Mouse (Mus musculus): ENCODE data around the gene Cpsf4l.

The Cpsf4l gene

GRCm38 (mm10) chr11:113698013-113698545 is 11.7 kb downstream of the Cpsf4l start:
- DNase-seq = no peak

GRCm38 (mm10) chr11:113697571-113697970 is 12.2 kb downstream of the Cpsf4l start:
- no peak for DNase-seq

- DNase-seq = no peak
These were observed 18.0 kb downstream of the Cpsf4l start for GRCm38 (mm10) chr11:113691851-113692250.

GRCm38 (mm10) chr11:113691318-113691717 is 18.5 kb downstream of the Cpsf4l start:
- DNase-seq = no peak

- no peak for DNase-seq
These were observed 19.3 kb downstream of the Cpsf4l start for GRCm38 (mm10) chr11:113690506-113690905.

- no peak for DNase-seq
These were observed 22.8 kb downstream of the Cpsf4l start for GRCm38 (mm10) chr11:113687031-113687430.

- DNase-seq = no peak
These were observed 24.9 kb downstream of the Cpsf4l start for GRCm38 (mm10) chr11:113684707-113685426.

- peak; percentile 94 for DNase-seq
These were observed 25.7 kb downstream of the Cpsf4l start, which contains the start of the genes Fam104a and D11Wsu47e for GRCm38 (mm10) chr11:113683957-113684706. Gene Fam104a (minus strand): TSS chr11:113684155. Gene D11Wsu47e (plus strand): TSS chr11:113684412.

- no peak for DNase-seq
These were observed 26.2 kb downstream of the Cpsf4l start for GRCm38 (mm10) chr11:113683627-113683956.

GRCm38 (mm10) chr11:113682897-113683626 is 26.8 kb downstream of the Cpsf4l start:
- DNase-seq = peak; percentile 74

- no peak for DNase-seq
These were observed 27.8 kb downstream of the Cpsf4l start for GRCm38 (mm10) chr11:113681979-113682378.

GRCm38 (mm10) chr11:113680954-113681353 is 28.9 kb downstream of the Cpsf4l start:
- DNase-seq = no peak

- DNase-seq = no peak
These were observed 31.4 kb downstream of the Cpsf4l start for GRCm38 (mm10) chr11:113678373-113678772.

- no peak for DNase-seq
These were observed 32.4 kb downstream of the Cpsf4l start for GRCm38 (mm10) chr11:113677378-113677777.

GRCm38 (mm10) chr11:113676847-113677246 is 33.0 kb downstream of the Cpsf4l start:
- DNase-seq = no peak

- DNase-seq = no peak
These were observed 35.2 kb downstream of the Cpsf4l start for GRCm38 (mm10) chr11:113674595-113674994.

- no peak for DNase-seq
These were observed 36.2 kb downstream of the Cpsf4l start for GRCm38 (mm10) chr11:113673614-113674013.

GRCm38 (mm10) chr11:113669711-113670110 is 40.1 kb downstream of the Cpsf4l start:
- no peak for DNase-seq

GRCm38 (mm10) chr11:113668857-113669256 is 41.0 kb downstream of the Cpsf4l start:
- no peak for DNase-seq

- no peak for DNase-seq
These were observed 42.1 kb downstream of the Cpsf4l start for GRCm38 (mm10) chr11:113667704-113668103.

GRCm38 (mm10) chr11:113667122-113667521 is 42.7 kb downstream of the Cpsf4l start:
- no peak for DNase-seq

GRCm38 (mm10) chr11:113666648-113667047 is 43.2 kb downstream of the Cpsf4l start:
- peak; percentile 63 for DNase-seq

- no peak for DNase-seq
These were observed 43.6 kb downstream of the Cpsf4l start for GRCm38 (mm10) chr11:113666205-113666604.

All from thymus, postnatal 4 days (tissue).